Mouse (Mus musculus): ENCODE measurements around the gene Nrxn1.

The Nrxn1 gene

DNA sequence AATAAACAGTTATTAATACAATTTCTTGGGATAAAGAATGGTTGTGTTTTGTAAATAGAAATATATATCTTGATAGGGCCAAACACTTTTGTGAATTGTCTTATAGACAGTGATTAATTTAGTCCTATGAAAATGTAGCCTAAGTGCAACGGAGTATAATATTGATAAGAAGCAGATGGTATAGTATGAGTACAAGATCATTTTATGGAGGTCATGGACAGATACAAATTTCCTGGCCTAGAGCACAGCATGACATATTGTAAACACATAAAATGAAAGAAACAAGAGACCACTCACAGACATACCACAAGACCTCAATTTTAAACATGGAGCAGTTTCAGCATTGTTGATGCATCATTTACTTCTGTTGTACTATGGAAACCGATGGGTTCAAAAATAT is 890.1 kb downstream of the Nrxn1 start:
- no peak for TF ChIP-seq GATA4 (IDR thresholded peaks at IDR 0.05; ENCODE audit: insufficient replicate concordance, low read length)

DNA sequence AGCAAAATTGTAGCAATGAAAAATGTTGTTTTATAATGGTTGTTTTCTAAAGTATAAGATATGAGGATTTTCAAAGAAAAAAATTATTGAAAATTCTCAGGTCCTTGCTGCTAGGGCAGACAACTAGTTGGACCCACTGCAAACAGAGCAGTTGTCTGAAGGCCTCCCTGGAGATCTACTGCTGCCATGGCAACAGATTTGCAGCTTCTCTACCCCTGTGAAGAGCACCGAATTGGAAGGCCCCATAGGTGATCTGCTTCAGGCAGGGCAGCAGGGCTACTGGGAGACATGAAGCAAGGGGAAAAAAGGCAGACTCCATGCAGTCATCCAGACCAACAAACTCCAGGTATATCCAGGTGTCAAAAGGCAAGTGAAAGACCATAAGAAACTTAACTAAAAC is 896.1 kb downstream of the Nrxn1 start:
- no peak for TF ChIP-seq GATA4 (IDR thresholded peaks at IDR 0.05; ENCODE audit: insufficient replicate concordance, low read length)

DNA sequence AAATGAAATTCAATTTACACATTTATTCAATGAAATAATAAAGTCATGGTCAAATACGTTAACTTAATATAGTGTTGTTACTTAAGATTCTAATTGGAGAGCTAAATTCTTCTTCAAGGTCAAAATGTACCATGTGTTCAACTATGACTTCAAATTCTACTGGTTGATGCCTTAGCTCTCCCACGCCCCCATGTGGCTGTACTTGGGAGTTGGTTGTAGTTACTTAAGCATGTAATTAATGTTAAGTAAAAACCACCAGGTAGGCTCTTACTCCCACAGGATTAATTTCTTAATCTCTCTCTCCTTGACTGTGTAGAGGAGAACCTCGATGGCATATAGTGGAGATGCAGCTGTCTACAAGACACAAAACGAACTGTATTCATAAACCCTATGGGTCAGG is 951.3 kb downstream of the Nrxn1 start:
- no peak for TF ChIP-seq GATA4 (IDR thresholded peaks at IDR 0.05; ENCODE audit: insufficient replicate concordance, low read length)

DNA sequence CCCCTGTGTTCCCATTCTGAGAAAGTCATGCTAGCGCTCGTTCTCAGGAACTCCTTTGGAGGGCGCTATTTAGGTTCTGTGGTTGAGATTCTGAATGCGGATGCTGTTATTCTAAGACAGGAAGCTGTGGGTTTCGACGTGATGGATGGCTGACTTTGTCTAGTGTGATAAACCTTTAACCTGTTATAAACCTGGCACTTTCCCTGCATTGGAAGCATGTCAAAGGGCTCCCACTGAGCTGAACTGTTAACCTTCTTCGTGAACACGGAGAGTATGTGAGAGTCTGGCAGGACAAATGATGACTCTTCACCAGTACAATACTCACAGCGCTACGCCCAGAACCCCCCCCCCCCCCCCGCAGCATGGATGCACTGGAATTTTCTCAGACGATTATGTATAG is 962.0 kb downstream of the Nrxn1 start:
- no peak for TF ChIP-seq GATA4 (IDR thresholded peaks at IDR 0.05; ENCODE audit: insufficient replicate concordance, low read length)

DNA sequence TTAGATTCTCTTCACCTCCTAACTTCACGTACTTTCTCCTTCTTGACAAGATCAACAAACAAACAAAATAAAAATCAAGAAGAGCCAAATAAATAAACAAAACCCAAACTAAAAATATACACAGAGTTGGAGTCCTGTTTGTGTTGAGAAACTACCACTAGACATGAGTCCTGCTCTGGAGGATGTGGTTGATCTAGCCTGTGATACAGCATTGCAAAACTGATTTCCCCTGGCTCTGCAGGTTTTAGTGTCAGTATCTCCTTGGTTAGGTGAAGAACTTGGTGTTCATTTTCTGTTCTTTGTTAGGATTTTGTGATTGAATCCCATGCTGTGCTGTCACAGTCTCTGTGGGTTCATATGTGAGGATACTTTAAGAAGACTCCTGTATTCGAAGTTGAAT is 963.7 kb downstream of the Nrxn1 start:
- TF ChIP-seq GATA4 (IDR thresholded peaks at IDR 0.05; ENCODE audit: insufficient replicate concordance, low read length): no peak

DNA sequence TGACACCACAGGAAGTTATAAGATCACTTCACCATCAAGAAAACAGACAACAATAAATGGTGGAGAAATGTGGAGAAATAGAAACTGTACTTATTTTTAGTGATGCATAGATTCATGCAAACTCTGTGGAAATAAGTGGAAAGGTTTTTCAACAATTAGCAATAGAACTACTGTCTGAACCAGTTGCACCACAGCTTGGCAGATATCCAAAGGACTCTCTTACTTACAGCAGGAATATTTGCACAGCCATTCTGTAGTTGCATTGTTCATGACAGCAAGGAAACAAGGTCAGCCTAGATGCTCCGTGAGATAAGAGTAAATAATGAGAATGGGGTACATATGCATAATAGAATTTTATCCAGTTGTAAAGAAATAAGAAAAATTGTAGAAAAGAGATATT is 965.3 kb downstream of the Nrxn1 start:
- TF ChIP-seq GATA4 (IDR thresholded peaks at IDR 0.05; ENCODE audit: insufficient replicate concordance, low read length): no peak

DNA sequence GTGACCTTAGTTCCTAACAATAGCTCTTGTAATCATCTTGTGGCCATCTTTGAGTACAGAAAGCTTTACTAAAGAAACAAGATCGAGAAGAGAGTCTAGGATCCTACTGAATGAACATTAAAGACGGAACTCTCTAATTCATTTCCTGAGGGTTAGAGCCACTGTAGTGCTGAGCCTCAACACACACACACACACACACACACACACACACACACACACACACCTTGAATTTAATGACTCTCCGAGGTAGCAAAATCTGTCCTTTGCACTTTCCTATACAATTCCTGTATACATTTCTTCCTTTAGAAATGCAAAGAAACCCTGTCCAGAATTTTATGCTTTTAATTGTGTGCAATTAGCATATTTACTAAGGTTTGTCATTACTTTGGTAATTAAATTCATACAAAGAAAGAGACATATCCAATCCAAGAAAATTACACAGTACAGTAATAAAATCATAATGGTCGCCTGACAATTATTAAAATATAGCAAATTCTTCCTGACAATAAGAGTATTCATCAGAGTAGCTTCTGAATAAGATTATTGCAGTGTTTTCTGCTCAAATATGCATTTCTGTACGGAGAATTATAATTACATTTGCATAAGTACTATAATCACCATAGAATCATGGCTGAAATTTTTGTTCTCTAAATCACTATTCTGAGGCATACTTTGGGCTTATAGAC is 969.9 kb downstream of the Nrxn1 start:
- TF ChIP-seq GATA4 (IDR thresholded peaks at IDR 0.05; ENCODE audit: insufficient replicate concordance, low read length): no peak

DNA sequence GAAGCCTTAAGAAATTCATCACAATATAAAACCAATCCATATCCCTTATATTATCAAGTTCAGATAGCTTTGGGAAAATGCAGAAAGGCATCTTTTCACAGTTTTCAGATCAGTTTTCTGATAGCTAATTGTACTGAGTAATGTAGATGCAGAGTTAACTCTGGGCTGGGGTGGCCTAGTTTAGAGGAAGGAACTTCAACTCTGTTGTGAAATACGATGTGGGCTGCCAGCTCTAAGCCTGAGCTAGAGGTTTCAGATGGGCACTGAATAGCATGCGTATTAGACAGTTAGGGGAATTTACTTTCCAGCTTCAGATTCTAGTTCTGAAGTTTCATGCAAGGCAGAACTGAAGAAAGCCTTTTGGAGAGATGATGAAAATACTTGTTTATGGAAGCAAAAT is 976.6 kb downstream of the Nrxn1 start:
- TF ChIP-seq GATA4 (IDR thresholded peaks at IDR 0.05; ENCODE audit: insufficient replicate concordance, low read length): no peak

DNA sequence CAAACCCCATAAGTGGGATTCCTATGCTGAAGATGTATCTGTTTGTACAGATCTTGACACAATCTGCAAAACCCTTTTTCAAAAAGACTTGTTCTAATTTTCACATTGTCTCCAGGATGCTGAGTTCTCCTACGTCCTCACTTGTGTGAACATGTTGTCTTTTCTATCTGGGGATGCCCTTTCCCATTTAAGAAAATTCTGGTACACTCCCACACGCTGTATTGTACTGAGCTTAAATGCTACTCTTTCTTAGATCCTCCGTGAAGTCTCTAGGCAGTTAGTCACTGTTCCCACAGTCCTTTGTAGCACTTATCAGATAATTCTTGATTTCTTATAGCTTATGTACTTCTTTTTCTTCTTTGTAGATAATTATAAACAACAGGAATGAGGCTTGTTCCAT is 997.9 kb downstream of the Nrxn1 start:
- no peak for TF ChIP-seq GATA4 (IDR thresholded peaks at IDR 0.05; ENCODE audit: insufficient replicate concordance, low read length)

DNA sequence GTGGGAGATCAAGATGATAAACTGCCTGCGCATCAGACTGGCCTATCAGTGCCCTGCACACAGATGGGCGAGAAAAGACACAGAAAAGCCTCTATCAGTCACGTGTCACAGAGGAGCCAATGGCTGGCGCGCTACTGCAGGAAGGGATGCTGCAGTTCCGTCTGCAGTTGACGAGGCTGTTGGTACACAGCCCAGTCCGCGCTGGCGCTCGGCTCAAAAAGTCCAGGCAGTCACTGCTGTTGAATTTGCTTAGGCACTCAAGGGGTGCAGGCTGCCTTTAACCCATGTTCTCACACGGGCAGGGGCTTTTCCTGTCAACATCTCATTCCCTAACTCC is 1004.6 kb downstream of the Nrxn1 start:
- TF ChIP-seq GATA4 (IDR thresholded peaks at IDR 0.05; ENCODE audit: insufficient replicate concordance, low read length): no peak

DNA sequence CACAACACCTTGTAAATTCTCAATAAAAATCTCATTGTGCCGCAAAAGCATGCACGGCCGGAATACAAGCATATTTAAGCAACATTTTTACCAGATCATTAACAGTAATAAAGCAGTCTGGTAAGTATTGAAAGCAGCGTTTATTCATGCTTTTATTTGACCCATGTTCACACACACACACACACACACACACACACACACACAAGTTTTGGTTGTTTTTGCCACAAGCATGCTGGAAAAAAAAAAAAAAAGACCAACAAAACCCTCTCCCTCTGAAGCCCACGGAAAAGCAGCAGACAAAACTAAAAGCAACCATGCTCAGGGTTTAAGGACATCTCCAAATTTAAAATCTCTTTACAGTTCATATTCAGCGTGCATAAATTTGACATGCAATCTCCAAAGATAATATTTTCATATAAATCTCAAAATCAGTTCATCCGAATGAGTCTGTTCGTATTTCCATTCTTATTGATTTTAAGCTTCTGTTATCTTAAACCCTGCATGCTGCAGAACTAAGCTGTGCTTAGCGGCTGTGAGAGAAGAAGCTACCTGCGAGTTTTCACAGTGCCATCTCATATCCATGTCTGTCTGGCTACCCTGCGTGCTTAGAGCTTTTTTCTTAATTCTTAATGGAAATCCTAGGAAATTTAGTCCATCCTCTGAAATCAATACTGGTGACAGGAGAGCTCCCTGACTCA is 1005.1 kb downstream of the Nrxn1 start:
- no peak for TF ChIP-seq GATA4 (IDR thresholded peaks at IDR 0.05; ENCODE audit: insufficient replicate concordance, low read length)

DNA sequence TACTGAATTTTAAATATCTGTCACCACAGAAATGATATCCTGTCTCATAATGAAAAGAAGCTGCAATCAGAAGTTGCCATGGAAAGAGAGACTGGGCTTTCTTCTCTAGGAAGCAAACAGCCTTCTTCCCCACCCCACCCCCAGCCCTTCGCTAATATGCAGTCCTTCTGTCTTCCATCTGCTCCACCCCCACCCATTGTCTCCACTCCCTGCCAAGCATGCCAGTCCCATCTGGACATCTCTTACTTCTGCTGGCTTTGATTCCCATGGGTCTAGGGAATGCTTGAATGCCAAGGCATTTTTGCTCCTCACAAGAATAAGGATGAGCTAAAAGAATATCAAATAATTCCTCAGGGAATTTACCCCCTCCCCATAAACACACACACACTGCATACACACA is 1006.0 kb downstream of the Nrxn1 start:
- no peak for TF ChIP-seq GATA4 (IDR thresholded peaks at IDR 0.05; ENCODE audit: insufficient replicate concordance, low read length)

DNA sequence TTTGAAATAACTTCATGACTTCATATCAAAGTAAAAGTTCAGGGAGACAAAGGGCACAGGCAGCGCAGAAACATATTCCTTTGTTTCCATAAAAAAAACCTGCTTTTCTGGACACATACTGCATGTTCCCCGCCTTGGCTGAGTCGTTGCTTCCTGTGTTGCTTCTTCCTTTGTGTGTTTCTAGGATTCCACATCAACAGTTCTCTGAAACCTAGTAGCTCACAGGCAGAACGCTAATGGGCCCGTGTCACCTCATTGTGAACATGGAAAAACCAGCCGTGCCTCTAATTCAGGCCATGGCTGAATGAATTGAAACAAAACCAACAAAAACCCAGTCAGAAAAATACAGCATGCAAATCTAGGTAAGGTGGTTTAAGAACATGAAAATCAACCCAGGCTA is 1013.9 kb downstream of the Nrxn1 start:
- TF ChIP-seq GATA4 (IDR thresholded peaks at IDR 0.05; ENCODE audit: insufficient replicate concordance, low read length): no peak

DNA sequence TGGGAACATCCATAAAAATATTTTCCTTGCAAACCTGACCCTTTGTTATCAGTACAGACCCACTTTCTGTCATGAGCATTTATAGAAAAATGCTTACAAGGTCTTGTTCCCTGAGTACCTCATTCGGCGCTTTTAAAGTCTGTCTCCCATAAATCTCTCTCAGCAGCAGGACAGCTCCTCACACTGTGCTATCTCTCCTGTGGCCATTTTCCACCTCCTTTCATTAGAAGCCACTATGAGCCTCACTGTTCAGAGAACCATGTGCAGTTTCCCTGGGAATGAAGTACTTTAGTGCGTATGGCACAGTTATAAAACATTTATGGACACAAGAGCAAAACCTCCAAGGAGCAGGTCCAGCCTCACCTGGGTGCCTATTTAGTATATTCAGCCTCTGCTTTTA is 1014.4 kb downstream of the Nrxn1 start:
- no peak for TF ChIP-seq GATA4 (IDR thresholded peaks at IDR 0.05; ENCODE audit: insufficient replicate concordance, low read length)

DNA sequence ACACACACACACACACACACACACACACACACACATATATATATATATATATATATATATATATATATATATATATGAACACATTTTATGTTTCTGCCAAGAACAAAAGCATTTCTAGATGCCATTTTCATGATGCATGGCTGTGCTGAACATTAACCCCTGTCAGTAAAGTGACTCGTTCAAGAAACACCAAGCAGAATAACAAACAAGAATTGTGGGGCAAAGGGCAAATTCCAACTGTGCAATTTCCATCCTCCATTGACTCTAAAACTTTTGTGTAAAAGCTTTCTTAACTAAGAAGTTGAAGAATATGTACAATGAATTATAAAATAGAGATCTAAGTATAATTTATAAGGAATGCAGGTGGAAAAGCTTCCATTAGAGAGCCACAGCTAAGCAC is 1030.0 kb downstream of the Nrxn1 start:
- no peak for TF ChIP-seq GATA4 (IDR thresholded peaks at IDR 0.05; ENCODE audit: insufficient replicate concordance, low read length)

DNA sequence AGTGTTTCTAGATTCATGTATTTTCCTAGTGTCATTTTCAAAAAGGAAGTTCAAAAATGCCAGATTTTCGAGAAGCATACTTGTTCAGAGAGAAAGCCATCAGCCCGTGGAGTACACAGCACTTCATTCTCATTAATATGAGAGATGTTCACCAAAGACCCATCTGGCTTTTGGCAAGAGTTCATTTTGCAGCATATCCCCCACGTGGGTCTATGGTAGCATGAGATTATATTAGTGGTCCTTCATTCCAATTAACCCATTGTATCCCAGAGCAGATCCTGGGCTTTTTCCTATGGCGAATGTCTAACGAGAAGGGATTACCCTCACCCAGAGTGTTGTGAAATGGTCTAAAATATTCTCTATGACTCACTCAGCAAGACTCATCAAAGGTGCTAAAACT is 1032.0 kb downstream of the Nrxn1 start:
- no peak for TF ChIP-seq GATA4 (IDR thresholded peaks at IDR 0.05; ENCODE audit: insufficient replicate concordance, low read length)

DNA sequence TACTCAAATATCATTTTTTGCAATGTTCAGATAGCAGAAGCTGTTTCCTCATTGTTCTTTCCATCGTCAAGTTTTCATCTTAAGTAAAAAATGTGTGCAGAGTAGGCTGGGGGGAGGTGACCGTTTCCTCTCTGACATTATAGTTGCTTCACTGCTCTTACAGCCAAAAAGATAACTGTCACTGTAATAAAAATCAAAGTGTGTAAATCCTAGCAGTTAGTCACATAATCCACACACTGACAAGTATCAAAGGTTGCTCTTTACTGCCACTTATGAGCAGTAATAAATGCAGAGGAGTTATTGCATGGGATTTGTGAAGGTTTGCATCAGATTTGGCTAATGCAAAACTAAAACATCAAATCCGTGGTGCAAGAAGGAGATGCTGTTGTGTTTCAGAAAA is 1032.7 kb downstream of the Nrxn1 start:
- no peak for TF ChIP-seq GATA4 (IDR thresholded peaks at IDR 0.05; ENCODE audit: insufficient replicate concordance, low read length)
